Mouse (Mus musculus): ENCODE results near the gene Tmem217. TPM values are rescaled to one million over a fixed set of nuclear protein-coding genes. Genes with fewer than 3 reads are reported as not detected.

Tmem217 gene
- total and polyA plus RNA-seq, 3 experiments = 0.26 to 0.76 TPM; not detected in 1

DNA sequence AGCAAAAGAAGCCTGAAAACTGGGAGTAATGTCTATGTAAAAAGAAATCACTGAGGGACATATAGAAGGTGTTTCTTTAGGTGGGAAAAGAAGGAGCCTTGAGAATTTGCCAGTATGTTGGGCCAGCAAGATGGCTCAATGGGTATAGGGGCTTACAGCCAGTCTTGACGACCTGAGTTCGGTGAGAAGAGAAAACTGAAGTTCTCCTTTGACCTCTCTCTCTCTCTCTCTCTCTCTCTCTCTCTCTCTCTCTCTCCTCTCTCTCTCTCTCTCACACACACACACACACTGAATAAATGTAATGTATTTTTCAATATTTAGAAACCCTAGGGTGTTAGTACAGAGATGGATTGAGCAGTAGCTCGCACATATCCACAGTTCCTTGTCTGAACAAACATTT is 3.7 kb downstream of the Tmem217 start:
- H3K9me3 ChIP-seq (replicated peaks; ENCODE audit: low read length) = peaks cover 7% of the 10 kb centered on the region
- dilution Hi-C loops (cut with MboI; ENCODE audit: extremely low pct_ligation_motif_present, extremely low pct_unique_long_range_greater_than_20kb, low sequenced_read_pairs) (no loop called here), in situ Hi-C loops (cut with MboI; ENCODE audit: low pct_ligation_motif_present, low pct_unique_long_range_greater_than_20kb, low sequenced_read_pairs) (no loop called here)
- no peak overlapping the region for H3K9ac ChIP-seq (ENCODE audit: insufficient read depth, low read depth)
- peaks cover 0 to 5% of the 10 kb centered on the region in 2 experiments for H3K36me3 ChIP-seq (replicated peaks in 1 of 2; ENCODE audit: control insufficient read depth in 1 of 2, insufficient read depth in 1 of 2, low read length in 1 of 2)
- H3K27me3 ChIP-seq (replicated peaks) = peaks cover 5% of the 10 kb centered on the region
- no peak for DNase-seq (ENCODE audit: extremely low read depth)
- TF ChIP-seq TBP (conservative IDR thresholded peaks at IDR 0.05; ENCODE audit: low read depth, low read length) (no peak), RAD21 (IDR thresholded peaks at IDR 0.05; ENCODE audit: low read depth, low read length) (no peak), CHD1 (IDR thresholded peaks at IDR 0.05; ENCODE audit: low read depth, low read length) (no peak), NRF1 (IDR thresholded peaks at IDR 0.05; ENCODE audit: low read depth, low read length) (no peak), E2F4 (IDR thresholded peaks at IDR 0.05; ENCODE audit: insufficient replicate concordance, low read depth, low read length) (no peak), SIN3A (IDR thresholded peaks at IDR 0.05; ENCODE audit: low read length) (no peak), USF2 (conservative IDR thresholded peaks at IDR 0.05; ENCODE audit: low read depth, low read length) (no peak), CHD2 (IDR thresholded peaks at IDR 0.05; ENCODE audit: low read length) (no peak), TCF12 (IDR thresholded peaks at IDR 0.05; ENCODE audit: low read depth, low read length) (no peak)
- H3K4me3 ChIP-seq (replicated peaks in 1 of 3; ENCODE audit: low read depth in 2 of 3, low read length in 2 of 3, poor library complexity in 1 of 3) = no peak overlapping the region
- H3K4me2 ChIP-seq (ENCODE audit: insufficient read depth, low read depth, poor library complexity, severe bottlenecking) = no peak overlapping the region
- peaks cover 2 to 24% of the 10 kb centered on the region in 2 experiments; a peak in 3 of 4 replicates for H3K4me1 ChIP-seq (ENCODE audit: control insufficient read depth in 1 of 2, insufficient read depth in 2 of 2)
- peaks cover 12% of the 10 kb centered on the region for H3K79me2 ChIP-seq (replicated peaks; ENCODE audit: control insufficient read depth, extremely low read depth, insufficient read depth, poor library complexity, severe bottlenecking)
- H3K27ac ChIP-seq (ENCODE audit: insufficient read depth, low read depth) = no peak overlapping the region

DNA sequence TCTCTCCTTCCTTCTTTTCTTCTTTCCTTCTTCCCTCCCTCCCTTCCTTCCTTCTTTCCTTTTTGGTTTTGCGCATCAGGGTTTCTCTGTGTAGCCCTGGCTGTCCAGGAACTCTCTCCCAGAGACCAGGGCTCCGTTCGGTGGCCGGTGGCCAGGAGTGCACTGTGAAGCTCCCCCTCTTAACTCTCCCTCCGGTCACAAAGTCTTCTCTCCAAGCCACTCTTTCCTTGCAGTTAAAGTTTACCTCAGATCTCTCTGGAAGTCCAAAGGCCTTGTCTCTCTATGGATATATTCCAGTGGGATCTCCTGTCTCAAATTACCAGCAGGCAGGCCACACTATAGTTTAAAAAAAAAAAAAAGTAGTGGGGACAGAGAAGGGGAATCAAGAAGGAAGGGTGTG is 6.9 kb downstream of the Tmem217 start:
- no peak overlapping the region for H3K9ac ChIP-seq (ENCODE audit: insufficient read depth, low read depth)
- TF ChIP-seq MYC (IDR thresholded peaks at IDR 0.05; ENCODE audit: low read depth, low read length) (no peak), ZNF384 (IDR thresholded peaks at IDR 0.05; ENCODE audit: low read depth, low read length) (no peak), SMC3 (IDR thresholded peaks at IDR 0.05; ENCODE audit: low read depth, low read length) (no peak), USF1 (IDR thresholded peaks at IDR 0.05; ENCODE audit: low read depth, low read length) (no peak), NRF1 (IDR thresholded peaks at IDR 0.05; ENCODE audit: low read depth, low read length) (no peak), ZKSCAN1 (IDR thresholded peaks at IDR 0.05; ENCODE audit: borderline replicate concordance, low read depth, low read length) (no peak), E2F4 (IDR thresholded peaks at IDR 0.05; ENCODE audit: insufficient replicate concordance, low read depth, low read length) (no peak), RCOR1 (conservative IDR thresholded peaks at IDR 0.05; ENCODE audit: low read depth, low read length) (no peak), ELF1 (IDR thresholded peaks at IDR 0.05; ENCODE audit: low read depth, low read length) (no peak), PAX5 (IDR thresholded peaks at IDR 0.05; ENCODE audit: low read length) (no peak)
- H3K4me2 ChIP-seq (ENCODE audit: insufficient read depth, low read depth, poor library complexity, severe bottlenecking) = no peak overlapping the region
- no peak overlapping the region for H3K27ac ChIP-seq (ENCODE audit: insufficient read depth, low read depth)
- peaks cover 5% of the 10 kb centered on the region; the same call in 1 of the 2 replicates for H3K79me2 ChIP-seq (replicated peaks; ENCODE audit: control insufficient read depth, extremely low read depth, insufficient read depth, poor library complexity, severe bottlenecking)
- H3K27me3 ChIP-seq (replicated peaks) = peaks cover 5% of the 10 kb centered on the region
- peaks cover 0 to 4% of the 10 kb centered on the region in 2 experiments; a peak in 1 of 4 replicates for H3K4me1 ChIP-seq (ENCODE audit: control insufficient read depth in 1 of 2, insufficient read depth in 2 of 2)
- DNase-seq (ENCODE audit: extremely low read depth) = no peak
- in situ Hi-C loops (cut with MboI; ENCODE audit: low pct_ligation_motif_present, low pct_unique_long_range_greater_than_20kb, low sequenced_read_pairs) = no loop called here
- H3K9me3 ChIP-seq (replicated peaks; ENCODE audit: low read length) = peaks cover 10% of the 10 kb centered on the region
- no peak overlapping the region for H3K4me3 ChIP-seq (replicated peaks in 1 of 3; ENCODE audit: low read depth in 2 of 3, low read length in 2 of 3, poor library complexity in 1 of 3)
- dilution Hi-C loops (cut with MboI; ENCODE audit: extremely low pct_ligation_motif_present, extremely low pct_unique_long_range_greater_than_20kb, low sequenced_read_pairs) = no loop called here
- no peaks in the 10 kb centered on the region for H3K36me3 ChIP-seq (replicated peaks in 1 of 2; ENCODE audit: control insufficient read depth in 1 of 2, insufficient read depth in 1 of 2, low read length in 1 of 2)

Measured in CH12.LX (cell line).